Mouse (Mus musculus): ENCODE measurements around the gene 1700037C18Rik. TPM values are rescaled to one million over a fixed set of nuclear protein-coding genes. Genes with fewer than 3 reads are reported as not detected.
A peak's percentile ranks its signal among the peaks of the same experiment; 100 is the strongest.

The 1700037C18Rik gene
- total RNA-seq (2021), result 1 to 10 TPM; 2.1 to 3.0 TPM
- long read RNA-seq, experiment 1, partial matches to known transcripts, result 0 of 1 reads
- long read RNA-seq, experiment 1, other reads (novel, unspliced or antisense), result 1 of 1 reads
- long read RNA-seq, experiment 2, result 0 reads

DNA sequence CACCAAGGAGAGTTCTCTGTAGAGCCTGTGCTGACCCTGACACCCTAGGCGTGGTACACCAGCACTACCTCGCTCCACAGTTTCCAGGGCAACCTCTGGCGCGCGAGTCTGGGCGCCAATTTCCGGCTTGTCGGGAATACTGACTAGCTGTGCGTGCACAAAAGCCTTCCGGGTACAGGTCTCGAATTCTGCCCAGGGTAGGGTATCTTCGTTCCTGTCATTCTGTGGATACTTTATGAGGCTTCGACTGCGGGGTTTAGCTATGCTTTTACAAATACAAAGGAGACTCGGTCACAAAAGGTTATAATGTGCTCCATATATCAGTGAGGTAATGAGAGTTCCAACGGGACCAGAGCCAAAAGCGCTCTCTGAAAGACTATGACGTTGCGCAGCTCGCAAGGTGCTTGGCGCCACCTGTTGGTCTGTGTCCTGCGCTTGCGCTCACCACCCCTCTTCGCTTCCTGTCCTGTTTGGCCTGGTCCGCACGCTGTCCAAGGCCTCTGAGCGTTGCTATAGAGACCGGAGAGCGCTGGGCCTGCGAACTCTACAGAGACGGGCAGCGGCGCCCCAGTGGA, at the start of gene 1700037C18Rik, which contains the start of gene Cluap1:
Gene 1700037C18Rik (minus strand): TSS at position 153 of the 575 bp plus-strand sequence.
Gene Cluap1 (plus strand): TSS at position 265 of the 575 bp plus-strand sequence.
- peak; percentile 95 to 96 for DNase-seq

DNA sequence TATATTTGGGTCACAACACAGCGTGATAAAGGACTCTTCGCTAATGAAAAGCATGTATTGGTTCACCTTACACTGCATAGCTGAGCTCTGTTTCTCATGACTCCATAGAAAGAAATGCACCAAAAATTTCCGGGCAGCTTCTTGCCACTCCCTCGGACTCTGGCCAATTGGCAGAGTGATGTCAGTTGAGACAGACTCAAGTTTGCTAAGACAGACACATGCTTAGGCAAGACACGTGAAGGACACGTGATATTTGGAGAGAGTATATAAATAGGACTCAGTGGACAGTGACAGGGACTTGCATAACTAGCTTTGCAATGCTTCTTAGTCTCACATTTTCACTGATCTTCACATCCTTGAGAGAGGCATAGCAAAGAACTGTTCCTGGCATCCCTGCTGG, 47.9 kb upstream of the 1700037C18Rik start:
- DNase-seq, result peak; percentile 55 to 71

DNA sequence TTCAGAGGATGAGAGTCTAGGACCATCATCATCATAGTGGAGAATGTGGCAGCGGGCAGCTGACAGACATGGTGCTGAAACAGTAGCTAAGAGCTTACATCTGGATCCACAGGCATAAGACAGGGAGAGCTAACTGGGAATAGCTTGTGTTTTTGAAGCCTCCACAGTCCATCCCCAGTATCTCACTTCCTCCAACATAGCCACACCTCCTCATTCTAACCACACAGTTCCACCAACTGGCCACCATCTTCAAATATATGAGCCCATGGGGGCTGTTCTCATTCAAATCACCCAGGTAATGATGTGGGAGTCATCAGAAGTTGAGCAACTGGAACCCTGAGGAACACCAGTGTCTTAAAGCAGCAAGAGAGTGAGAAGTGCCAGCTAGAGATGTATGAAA, 42.7 kb upstream of the 1700037C18Rik start:
- no peak for DNase-seq

DNA sequence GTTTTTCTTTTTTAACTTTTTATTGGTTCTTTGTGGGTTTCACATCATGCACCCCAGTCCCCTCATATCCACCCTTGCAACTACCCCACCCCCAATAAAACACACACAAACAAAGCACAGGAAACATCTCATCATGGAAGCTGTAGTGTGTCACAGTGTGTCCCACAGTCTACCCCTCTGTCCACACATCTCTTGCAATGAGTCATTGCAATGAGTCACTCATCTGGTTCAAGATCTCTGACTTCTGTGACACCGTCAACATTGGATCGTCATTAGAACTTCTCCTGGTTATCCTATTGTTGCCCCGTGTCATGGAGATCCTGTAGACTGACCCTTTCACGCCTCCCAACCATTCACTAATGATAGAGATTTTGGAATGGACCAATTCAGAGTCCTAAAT, 26.2 kb upstream of the 1700037C18Rik start:
- no peak for DNase-seq

DNA sequence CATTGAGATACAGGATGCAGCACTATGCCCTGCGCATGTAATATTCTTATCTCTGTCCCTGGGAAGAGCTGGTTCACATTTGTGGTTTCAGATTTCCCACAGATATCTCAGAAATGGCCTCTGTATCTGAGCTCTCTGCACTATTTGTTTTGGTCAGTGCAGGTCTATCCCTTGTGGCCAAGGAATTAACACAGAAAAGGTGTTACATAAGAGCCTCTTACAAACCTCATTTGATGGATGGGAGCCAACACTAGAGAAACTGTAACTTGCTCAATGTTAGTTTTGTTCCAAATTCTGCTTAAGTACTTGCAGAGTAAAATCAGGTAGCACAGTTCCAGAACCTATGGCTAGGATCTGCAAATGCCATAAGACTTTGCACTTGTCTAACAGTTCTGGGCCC, 25.6 kb upstream of the 1700037C18Rik start:
- no peak for DNase-seq

DNA sequence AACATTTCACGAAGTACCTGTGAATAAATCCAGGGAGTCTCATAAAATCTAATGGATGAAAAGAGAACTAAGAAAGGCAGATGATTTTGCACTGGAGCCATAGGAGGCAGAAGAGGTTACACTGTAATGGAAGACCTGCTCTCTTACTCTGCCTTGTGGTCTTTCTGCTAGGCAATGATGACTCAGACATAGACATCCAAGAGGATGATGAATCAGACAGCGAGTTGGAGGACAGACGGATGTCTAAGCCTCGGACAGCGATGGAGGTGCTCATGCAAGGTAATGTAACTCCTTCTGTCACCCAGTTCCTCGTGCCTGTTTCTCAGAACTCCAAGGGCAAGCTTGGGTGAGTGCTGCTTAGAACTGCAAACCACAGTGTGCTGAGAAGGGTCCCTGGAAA, 25.0 kb upstream of the 1700037C18Rik start:
- DNase-seq, result no peak

DNA sequence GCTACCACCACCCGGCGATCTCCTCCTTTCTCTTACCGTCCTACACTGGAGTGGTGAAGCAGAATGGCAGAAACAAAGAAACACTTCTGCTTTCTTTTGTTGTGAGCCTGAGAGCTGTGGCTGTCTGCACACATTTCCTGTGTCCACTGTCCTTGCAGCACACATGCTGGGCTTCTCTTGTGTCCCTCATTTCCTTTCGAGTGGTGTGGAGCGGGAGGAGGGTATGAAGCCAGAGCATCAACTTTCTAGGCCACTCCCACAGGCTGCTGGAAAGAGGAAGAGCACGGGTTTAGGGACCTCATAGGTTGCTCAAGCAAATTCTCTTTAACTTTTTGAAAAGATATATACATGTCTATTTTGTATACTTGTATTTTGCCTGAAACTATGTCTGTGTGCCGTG, 20.7 kb upstream of the 1700037C18Rik start:
- DNase-seq, result peak; percentile 12 to 51

DNA sequence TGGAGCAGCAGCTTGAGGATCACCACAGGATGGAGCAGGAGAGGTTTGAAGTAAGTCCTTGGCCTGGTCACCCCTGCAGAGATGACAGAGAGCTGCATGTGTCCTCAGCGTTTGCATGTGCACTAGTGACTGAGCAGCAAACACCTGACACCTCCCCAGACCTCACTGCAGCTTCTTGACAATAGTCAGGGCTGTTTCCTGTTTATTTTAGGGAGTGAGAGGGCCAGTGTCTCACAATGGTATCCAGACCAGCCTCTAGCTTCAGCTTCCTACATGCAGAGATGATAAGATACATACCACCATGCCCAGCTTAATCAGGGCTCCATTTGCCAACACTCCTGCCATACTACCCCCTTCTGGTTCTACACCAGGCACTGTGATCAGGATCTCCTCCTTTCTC, 20.1 kb upstream of the 1700037C18Rik start:
- DNase-seq, result no peak

DNA sequence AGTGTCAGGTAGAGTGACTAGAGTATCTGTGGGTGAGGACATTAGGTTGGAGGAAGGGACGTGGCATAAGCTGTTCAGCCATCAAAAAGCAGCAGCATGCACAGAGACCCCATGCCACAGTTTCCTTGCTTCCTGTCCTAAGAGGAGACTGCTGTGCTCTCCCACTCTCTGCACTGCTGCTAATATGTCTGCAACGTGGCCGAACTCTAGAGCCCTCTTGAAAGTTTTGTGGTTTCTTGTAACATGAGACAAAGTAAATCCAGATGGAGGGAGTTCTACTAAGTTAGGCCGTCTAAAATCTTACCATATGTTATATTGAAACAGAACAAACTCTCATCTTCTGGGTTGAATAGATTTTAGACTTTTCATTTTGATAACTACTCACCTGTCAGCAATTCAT, 15.5 kb upstream of the 1700037C18Rik start:
- no peak for DNase-seq

DNA sequence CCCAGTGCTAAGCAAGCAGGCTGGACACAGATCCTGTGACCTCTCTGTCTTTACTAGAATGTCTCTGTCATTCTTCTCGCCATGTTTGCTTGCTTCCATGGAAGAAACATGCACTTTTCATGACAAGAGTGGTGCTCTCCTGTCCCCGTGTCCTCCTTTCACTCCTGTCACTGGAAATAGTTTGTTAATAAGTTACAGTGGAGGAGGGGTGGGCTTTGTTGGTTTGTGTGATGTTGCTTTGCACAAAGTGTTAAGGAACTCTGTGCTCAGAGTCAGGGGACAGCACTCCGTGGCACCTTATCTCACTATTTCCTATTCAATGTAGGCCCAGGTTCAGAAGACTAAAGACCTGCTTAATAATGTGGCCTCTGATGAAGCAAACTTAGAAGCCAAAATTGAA, 15.0 kb upstream of the 1700037C18Rik start:
- no peak for DNase-seq

DNA sequence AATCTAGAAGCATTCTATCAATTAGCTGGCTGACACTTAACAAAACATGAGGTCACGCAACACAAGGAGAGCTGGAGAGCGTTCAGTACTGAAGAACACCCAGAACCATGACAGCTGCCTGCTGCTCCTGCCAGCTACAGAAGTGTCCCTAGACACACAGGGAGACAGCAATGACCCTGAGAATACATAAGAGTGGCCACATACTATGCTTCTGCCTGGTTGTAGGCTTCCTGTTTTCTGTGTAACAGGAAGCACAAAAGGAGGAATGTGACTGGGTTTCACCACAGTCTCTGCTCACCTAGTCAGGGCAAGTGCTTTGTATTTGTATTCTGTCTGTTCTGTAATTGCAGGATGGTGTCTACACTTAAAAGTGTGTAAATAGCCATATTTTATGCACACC, 12.3 kb upstream of the 1700037C18Rik start:
- DNase-seq, result peak in 1 of 2 experiments; percentile 25

DNA sequence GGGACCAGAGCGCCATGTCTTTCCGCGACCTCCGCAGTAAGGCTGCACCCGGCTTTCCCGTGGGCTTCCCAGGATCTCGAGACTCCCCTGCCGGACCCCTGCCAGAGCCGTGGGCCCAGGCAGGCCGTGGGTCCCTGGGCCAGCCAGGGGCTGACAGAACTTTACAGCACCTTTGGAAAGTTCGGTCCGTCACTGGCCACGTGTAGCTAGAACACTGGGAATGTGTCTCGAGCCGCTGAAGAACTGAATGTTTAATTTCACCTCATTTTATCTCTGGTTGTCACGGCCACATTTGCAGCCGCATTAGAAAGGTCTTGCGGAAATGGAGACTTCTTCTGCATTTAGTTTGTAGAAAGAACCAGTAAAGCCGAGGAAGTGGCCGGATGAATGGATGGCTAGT, 629 bp upstream of the 1700037C18Rik start:
- no peak for DNase-seq

DNA sequence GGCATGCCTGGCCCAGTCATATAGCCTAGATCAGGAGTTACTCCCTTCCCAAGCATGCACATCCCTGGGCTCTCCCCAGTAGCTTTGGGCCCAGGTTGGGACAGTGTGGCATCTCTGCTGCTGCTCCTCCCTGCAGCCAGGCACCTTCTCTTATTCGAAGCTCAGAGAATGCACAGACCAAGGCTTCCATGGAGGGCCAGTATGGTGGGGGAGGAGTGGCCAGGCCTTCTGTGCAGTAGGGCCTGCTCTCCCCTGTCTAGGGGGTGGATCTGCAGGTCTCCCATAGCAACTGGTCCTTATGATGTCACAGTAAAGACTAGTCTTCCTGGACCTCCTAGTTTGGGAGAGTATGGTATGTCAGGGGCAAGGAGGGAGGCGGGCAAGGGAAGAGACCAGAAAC, 1.0 kb downstream of the 1700037C18Rik start:
- no peak for DNase-seq

DNA sequence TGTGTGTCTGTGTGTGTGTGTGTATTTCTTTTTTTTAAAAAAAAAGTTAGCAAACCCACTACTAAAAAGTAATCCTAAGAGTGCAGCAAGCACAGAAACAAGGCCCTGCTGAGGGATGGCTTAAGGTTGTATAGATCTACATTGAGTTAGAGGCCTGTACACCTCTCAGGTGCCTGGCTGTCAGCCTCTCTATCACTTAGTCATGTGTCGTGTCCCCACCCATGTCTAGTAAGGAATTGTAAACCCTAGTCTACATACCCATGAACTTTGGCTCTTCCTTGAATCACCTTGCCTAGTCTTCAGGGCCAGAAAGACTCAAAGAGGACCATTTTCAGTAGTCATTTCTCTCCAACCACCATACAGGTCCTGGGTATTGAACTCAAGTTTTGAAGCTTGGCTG, 11.9 kb downstream of the 1700037C18Rik start:
- no peak for DNase-seq

DNA sequence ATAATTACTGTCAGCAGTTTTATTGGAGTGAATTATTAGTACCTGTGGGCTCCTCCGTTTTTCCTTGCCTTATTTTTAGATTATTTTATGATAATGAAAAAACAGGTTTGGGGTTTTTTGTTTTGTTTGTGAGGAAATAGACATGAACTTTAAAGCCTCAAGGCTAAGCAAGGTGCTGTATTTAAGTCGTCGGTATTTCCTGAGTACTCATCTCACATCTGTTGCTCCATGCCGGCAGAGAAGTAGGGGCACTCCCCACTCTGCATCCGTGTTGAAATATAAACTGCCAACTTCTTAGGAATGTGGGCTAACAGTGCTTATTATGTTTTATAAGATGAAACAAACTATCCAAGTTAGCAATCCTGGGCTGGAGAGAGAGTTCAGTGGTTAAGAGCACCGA, 12.4 kb downstream of the 1700037C18Rik start:
- no peak for DNase-seq

DNA sequence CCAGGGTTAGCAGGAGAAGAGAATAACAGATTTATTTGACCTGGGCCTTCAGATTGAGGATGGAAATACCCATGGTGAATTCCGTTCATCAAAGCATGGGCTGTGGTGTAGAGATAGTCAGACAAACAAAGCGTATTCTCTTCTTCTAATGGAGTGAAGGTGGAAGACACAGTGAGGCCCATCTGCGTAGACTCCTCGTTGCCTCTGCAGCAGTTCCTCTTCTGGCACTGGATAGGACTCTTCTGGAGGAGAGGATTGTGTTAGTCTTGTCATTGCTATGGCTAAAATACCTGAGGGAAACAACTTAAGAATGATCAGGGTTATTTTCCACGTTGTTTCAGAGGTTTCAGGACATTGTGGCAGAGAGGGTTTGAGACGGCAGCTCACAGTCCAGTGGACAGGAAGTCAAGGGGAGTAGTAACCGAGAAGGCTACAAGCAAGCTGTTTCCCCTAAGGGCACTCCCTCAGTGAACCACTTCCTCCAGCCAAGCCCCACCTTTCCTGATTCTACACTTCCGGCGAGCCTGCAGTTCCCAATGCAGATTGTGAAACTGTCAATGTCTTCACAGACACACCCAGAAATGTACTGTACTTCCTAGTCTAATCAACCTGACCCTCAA, 13.2 kb downstream of the 1700037C18Rik start:
- DNase-seq, result peak; percentile 64 to 89

DNA sequence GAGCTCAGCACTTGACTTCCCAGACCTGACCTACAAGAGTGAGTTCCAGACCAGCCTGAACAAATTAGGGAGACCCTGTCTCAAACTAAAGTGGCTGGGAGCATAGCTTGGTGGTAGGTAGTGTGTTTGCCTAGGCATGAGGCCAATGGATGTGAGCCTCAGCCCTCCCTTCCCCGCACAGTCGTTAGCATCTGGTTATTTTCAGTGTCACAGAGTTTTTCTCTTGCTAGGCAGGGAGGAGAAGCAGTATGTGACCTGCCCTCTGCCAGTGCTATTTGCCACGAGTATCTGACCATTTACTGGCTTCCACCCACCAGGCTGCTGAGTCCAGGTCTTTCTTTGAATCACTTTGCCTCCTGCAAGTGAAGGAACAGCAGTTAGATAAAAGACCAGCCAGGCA, 14.8 kb downstream of the 1700037C18Rik start:
- peak; percentile 25 to 33 for DNase-seq

DNA sequence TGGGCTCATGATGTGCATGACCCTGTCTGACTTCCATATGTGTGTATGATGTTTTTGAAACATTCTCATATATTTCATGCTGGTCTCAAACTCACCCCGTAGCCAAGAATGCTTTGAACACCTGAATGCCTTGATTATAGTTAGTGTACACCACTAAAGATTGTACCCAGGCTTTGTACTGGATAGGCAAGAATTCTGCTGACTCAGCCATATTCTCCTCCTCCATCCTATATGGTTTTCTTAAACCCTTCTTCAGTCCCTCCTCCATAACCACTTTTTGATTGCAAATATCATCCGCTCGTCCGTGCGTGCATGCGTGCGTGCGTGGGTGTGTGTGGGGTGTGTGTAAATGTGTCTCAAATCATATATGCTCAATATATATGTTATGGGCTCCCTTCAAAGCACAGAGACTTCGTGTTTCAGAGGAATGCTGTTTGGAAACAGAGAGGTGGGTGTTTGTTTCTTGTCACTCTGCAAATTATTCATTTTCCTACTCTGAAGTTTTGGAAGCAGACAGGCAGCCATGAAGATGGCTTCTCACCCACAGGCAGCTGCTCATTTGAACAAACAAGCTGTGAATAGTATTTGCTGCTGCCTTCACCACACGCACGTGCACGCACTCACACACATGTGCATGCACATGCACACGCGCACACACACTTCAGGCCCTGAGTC, 16.7 kb downstream of the 1700037C18Rik start:
- no peak for DNase-seq

DNA sequence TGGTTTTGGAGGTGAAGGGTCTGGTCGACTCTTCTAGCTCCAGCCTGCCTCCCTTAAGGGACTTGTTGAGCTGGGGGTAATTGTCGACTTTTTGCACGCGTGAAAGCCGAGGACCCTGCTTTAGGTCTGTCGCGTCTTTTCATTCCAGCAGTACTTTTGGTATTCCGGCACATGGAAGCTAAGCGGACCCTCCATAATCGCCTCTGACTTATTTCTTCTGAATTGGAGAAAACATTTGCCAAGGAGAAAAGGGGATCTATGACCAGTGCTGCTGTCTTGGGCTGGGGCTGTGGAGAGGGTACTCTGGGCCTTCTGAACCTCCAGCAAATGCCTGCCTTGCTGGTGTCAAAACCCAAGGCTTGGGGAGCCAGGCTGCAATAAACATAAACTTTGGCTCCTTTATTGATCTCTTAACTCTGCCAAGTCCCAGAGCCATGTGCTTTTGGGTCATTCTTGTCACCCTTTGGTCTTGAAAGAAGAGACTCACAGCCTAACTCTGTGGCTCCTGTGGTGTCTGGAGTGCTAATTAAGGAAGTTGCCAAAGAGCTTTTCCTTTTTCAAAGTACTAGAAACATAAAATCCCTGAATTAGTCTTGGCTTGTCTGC, 23.3 kb downstream of the 1700037C18Rik start:
- peak; percentile 12 to 48 for DNase-seq

DNA sequence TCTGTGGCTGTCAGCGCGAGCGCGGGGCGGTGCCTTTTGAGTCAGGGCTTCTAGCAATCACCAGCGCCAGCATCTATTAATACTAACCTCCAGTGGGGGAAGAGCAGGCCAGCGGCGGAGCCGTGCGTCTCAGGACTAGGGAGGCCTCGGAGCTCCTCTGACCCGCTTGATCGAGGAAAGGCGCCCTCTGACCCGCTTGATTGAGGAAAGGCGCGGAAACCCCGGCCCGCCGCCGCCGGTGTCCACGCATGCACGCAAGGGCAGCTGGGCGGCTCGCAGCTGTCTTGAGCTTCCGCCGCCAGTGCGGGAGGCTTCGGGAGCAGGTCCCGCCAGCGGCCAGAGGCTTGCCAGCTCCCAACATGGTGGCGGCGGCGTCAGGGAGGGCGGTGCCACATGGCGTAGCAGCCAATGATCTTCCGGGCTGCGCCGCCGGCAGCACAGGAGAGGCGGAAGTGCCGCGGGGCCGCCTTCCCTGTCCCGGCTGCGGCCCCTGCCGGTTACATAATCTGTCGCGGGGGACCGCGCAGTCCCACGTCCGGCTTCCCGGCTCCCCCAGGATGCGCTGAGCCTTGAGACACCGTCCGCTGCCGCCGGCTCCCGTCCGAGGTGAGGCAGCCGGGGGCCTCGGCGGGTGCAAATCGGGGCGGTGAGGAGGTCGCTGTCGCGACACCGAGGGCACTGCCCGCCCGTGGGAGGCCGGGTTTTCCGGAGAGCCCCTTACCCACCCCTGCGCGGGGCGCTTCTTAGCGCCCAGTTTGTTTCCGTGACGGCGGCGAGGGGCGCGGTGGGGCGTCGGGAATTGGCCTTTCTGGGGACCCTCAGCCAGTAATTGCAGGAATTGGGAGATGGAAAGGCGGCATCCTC, 24.1 kb downstream of the 1700037C18Rik start, which contains the start of the genes Zfp597 and Gm20695:
Gene Zfp597 (minus strand): TSS at position 361 of the 864 bp plus-strand sequence.
Gene Gm20695 (plus strand): TSS at position 448 of the 864 bp plus-strand sequence.
- peak; percentile 97 for DNase-seq

DNA sequence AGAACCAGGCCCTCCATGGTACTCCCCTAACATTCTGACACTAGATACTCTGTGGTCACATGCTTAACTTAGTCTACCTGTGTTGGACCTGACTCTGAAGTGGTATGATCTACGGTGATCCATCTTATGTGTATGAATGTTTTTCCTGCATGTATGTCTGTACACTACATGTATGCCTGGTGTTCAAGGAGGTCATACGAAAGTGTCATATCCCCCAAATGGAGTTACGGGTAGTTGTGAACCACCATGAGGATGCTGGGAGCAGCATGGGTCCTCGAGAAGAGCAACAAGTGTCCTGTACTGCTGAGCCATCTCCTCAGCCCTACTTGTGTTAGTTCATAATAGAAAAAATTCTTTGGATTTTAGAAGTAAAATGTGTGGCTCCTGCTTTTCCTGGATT, 32.1 kb downstream of the 1700037C18Rik start:
- DNase-seq, result no peak

Data from heart, adult 18-20 months (tissue).